Mouse (Mus musculus) G1E (cell line): Measurements from ENCODE around the gene Morc3.

Experiments
- CTCF ChIP-seq: IDR thresholded peaks from 2 replicates; pipeline ENCODE4 v1.5.1; 2012; ENCODE audit warnings: low read depth, low read length, inconsistent platforms, mixed read lengths
- GATA1 ChIP-seq: IDR thresholded peaks from 2 replicates; pipeline ENCODE4 v1.6.1; 2012; ENCODE audit warnings: borderline replicate concordance, low read length, inconsistent platforms, mixed read lengths
- POLR2AphosphoS5 ChIP-seq: IDR thresholded peaks from 2 replicates; pipeline ENCODE4 v1.6.1; 2012; ENCODE audit warnings: low read depth, low read length, inconsistent platforms; ENCODE audit not compliant: insufficient replicate concordance
- TAL1 ChIP-seq: conservative IDR thresholded peaks from 2 replicates; pipeline ENCODE4 v1.6.1; 2012; ENCODE audit warnings: low read depth, low read length, inconsistent platforms, mixed read lengths

DNA sequence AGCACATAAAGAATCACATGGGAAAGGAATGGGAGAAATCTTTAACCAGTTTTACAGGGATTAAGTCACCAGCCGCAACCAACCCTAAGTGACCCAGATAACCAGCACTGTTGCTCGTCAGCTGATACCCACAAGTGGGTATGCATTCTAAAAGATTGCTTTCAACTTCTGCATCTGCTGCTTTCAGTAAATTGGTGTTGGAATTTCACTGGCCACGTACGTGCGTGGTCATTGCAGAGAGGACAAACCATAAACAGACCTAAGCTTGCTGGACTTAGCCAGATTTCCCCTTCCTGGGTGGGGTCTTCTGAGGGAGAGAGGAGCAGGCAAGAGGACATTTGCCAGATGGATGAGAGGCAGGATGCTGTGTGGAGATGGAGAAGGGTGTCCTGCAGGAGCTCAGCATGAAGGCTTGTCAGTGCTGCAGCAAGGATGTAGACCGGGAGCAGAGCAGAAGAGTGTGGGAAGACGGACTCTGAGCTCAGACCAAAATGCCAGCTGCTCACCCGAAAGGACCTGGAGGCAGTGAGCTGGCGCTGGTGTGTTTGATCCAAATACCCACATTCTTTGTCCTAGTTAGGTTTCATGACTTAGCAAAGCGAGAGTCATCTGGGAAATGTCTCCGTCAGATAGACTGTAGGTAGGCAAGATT lies 34.0 kb upstream of the Morc3 start:
- TF ChIP-seq CTCF (no peak), TAL1 (no peak), GATA1 (no peak), POLR2AphosphoS5 (no peak)
